Mouse (Mus musculus): ENCODE measurements around the gene Rab13.

The Rab13 gene

DNA sequence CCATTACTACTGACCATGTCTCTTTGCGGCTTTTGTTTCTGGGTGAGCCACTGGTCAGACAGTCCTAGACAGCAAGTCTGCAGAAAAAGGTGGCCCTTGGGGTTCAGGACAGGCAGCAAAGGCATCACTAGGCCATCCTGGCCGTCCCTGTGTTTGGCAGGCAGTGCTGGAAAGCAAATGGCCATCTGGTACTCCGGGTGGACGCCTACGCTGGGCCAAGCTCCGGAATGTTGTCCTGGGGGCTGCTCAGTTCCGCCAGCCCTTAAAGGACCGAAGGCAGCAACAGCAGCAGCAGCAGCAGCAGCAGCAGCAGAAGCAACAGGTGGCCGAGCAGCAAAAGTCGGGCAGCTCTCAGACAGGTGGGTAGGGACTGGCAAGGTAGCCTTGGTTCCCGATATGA lies 61.8 kb downstream of the Rab13 start:
- in situ Hi-C loops (cut with MboI; ENCODE audit: low pct_unique_long_range_greater_than_20kb in 1 of 2, low sequenced_read_pairs in 2 of 2, unreplicated experiment in 1 of 2), result no loop called here
